Comparison of ENCODE assay signal across 11 mouse cellular contexts in genomic region chr9:13540781-13541180, GRCm38 (mm10).
DNase-seq lines count a peak whose midpoint lies in the region; ATAC-seq and TF ChIP-seq lines count a peak whose summit lies in the region.
"Had no signal": no experiment of that assay in that cellular context is flagged by ENCODE, and none has a peak within 500 bp of the region (broad histone marks: within the 10 kb centered on the region; RNA-seq: fewer than 3 reads in every experiment).

No protein-coding gene starts in this region.

- no peak for DNase-seq in layer of hippocampus, adult 2 months (ENCODE audit: low spot score in 2 of 2)
- DNase-seq in layer of hippocampus, adult 18-20 months (ENCODE audit: low spot score in 2 of 2) = no peak
- peak; percentile 71 for DNase-seq in MEL-GATA-1-ER (ENCODE audit: extremely low read depth, low read depth)
- DNase-seq in skeletal muscle tissue, adult 2 months (ENCODE audit: low read depth, low spot score) = peak; percentile 17
- no peak for DNase-seq in adrenal gland, adult 2 months
- DNase-seq: kidney, adult 9 months; spleen, adult 18-20 months; thymus, postnatal 36 days had no signal

- TF ChIP-seq CTCF in layer of hippocampus, adult 2 months (conservative IDR thresholded peaks at IDR 0.05) = no peak

- peak; percentile 63 for ATAC-seq in granulocyte monocyte progenitor cell, adult 5-6 weeks (replicated peaks; ENCODE audit: poor library complexity, severe bottlenecking)
- ATAC-seq in erythroid progenitor cell, adult 5-6 weeks (replicated peaks; ENCODE audit: low FRiP score, poor library complexity, severe bottlenecking) = no peak

- peak overlapping the region; percentile 43; the same call in 1 of the 2 replicates for H3K27ac ChIP-seq in layer of hippocampus, adult 2 months
- H3K27ac ChIP-seq: hindbrain, embryonic 14.5 days had no signal

- H3K4me3 ChIP-seq in layer of hippocampus, adult 2 months = no peak overlapping the region

Comparison
In these comparisons a context has a peak if more than half of its experiments do, and no peak if none do; other contexts are left out.
1. DNase-seq: peak in MEL-GATA-1-ER (single experiment) and skeletal muscle tissue, adult 2 months (single experiment); none in layer of hippocampus, adult 2 months (0 of 2), layer of hippocampus, adult 18-20 months (0 of 2) and adrenal gland, adult 2 months (single experiment).